Mouse (Mus musculus) layer of hippocampus, postnatal 25 days (tissue): ENCODE measurements around the gene Gm10134. TPM values are rescaled to one million over a fixed set of nuclear protein-coding genes. Genes with fewer than 3 reads are reported as not detected.
A peak's percentile ranks its signal among the peaks of the same experiment; 100 is the strongest.
"Not testable (repeated sequence)": the region's sequence is repeated elsewhere in the genome, so short reads cannot be mapped to it uniquely, and the experiment has no call there.

Experiments
- DNase-seq, 2 experiments: peaks; one replicate each; pipeline ENCODE4 v3.0.0; 2022; ENCODE audit warnings: mixed read lengths in 2 of 2, low spot score in 1 of 2; ENCODE audit errors: extremely low spot score in 1 of 2
- total RNA-seq, 2 experiments: library from RNA; stranded (reverse); gene quantifications; 2 replicates each; pipeline ENCODE4 v1.2.3; 2021

The Gm10134 gene
- 1 to 10 TPM in 1 of 2 experiments, not detected in 1; 2.0 TPM for total RNA-seq

GRCm38 (mm10) chr2:28505795-28506194 lies at the start of gene Gm10134:
Gene Gm10134 (plus strand): TSS chr2:28506095.
- no peak for DNase-seq

DNA sequence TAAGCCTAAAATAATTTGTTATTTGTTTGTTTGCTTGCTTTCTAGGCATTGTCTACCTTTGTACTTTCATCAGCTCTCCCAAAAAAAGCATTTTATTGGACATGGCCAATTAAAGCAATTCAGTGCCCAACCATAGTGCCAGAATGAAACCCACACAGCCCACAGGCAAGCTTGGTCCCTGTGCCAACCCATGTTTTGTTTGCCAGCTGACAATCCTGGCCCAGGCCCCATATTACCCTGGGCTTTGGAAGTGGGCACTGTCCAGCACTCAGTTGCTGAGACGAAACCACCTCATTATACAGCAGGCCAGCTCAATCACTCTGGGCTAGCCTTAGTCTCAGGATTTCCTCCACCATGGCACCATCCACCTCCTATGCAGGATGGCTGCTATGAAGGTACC lies 49.3 kb upstream of the Gm10134 start:
- no peak for DNase-seq

- peak; percentile 64 to 84 for DNase-seq
These were observed 42.0 kb upstream of the Gm10134 start for GRCm38 (mm10) chr2:28463919-28464318.

DNA sequence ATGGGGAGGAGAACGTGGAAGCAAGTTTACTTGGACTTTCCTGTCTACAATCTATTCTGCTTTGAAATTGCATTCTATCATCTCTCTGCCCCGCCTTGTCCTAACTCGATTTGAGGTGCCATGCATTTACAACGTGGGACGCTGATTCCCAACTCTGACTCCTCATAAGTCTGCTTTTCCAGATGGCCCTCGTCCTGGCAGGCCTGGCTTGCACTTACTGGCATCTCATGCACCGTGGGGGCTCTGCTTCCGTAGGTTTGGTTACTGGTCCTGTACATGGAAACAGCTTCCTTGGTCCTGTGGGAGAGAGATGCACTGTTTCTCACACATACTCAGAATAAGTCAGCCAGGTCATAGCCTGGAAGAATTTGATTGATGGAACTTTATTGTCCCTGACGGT lies 41.0 kb upstream of the Gm10134 start:
- no peak for DNase-seq

DNA sequence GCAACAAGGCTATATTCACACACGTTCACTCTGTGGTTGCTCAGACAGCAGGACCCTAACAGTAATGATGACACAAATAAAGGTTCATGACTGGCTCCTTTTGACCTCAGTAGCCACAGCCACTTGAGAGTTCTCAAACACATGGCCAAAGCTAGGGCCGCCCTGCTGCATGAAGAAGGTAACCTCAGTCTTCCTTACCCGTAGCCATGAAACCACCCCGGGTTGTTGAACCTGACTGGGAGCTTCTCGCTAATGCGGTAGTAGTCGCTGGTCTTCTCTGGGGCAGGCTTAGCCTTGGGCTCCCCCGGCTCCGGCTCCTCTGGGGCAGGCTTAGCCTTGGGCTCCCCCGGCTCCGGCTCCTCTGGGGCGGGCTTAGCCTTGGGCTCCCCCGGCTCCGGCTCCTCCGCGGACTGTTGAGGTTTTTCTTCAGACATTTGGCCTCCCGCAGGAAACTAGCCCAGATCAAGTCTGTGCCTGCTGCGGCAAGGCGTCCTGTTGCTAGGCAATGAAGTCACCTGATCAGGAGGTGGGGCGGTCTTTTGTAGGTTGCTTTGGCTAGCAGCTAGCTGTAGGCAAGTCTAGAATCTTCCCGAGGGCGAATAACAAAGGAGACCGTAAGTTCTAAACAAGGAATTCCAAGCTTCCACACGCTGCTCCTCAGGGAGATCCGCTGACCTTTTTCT lies 39.9 kb upstream of the Gm10134 start, which contains the start of gene 1700007K13Rik:
1700007K13Rik (minus strand) TSS at position 497 of the 683 bp plus-strand sequence.
- DNase-seq, result peak in 1 of 2 experiments; percentile 49

GRCm38 (mm10) chr2:28467860-28468485 lies 37.9 kb upstream of the Gm10134 start, which contains the start of gene Mrps2:
Gene Mrps2 (plus strand): TSS chr2:28468066.
- DNase-seq, result peak; percentile 80 to 84

- DNase-seq, result no peak
These were observed 37.2 kb upstream of the Gm10134 start for GRCm38 (mm10) chr2:28468486-28469225.

DNA sequence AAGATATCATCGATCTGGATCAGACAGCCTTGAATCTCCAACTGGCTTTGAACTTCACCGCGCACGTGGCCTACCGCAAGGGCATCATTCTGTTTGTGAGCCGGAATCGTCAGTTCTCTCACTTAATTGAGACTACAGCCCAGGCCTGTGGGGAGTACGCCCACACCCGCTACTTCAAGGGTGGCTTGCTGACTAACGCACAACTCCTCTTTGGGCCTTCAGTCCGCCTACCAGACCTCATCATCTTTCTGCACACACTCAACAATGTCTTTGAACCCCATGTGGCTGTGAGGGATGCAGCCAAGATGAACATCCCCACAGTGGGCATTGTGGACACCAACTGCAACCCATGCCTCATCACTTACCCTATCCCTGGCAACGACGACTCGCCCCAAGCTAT lies 36.4 kb upstream of the Gm10134 start:
- DNase-seq, result no peak

- DNase-seq, result no peak
These were observed 35.3 kb upstream of the Gm10134 start for GRCm38 (mm10) chr2:28470591-28470990.

GRCm38 (mm10) chr2:28472011-28472410 lies 33.9 kb upstream of the Gm10134 start:
- not testable (repeated sequence) for DNase-seq

- DNase-seq, result not testable (repeated sequence)
These were observed 27.9 kb upstream of the Gm10134 start for GRCm38 (mm10) chr2:28477993-28478392.

GRCm38 (mm10) chr2:28479208-28480204 lies 26.4 kb upstream of the Gm10134 start:
- DNase-seq, result no peak

DNA sequence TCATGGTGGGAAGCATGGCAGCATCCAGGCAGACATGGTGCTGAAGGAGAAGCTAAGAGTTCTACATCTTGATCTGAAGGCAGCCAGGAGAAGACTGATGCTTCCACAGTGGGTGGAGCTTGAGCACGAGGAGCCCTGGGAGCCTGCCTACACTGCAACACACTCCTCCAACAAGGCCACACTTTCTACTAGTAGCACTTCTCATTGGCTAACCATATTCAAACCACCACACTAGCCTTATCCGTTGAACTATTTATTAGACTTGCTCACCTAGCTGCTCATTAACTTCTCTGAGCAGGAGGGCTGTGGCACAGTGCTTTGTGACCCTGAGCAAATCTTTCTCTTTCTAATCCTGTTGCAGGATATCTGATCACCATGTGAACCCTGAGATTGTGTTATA lies 22.0 kb upstream of the Gm10134 start:
- DNase-seq, result no peak

DNA sequence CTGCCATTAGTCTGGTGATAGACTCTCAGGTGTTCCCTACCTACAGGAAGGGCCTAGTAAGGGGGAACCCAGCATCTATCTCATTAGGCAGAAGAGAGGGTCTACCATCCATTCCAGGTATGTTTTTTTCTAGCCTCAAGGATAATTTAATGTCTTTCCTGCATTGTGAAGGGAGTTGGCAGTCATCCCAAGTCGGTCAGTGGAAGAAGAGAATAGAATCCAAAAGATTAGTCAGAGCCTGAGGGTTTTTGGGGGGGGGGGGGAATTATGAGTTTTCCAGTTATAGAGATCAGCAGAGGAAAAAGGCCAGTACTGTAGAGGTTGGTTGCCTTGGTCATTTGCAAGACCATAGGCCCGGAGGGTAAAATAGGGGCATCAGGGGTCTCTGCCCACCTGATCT lies 11.4 kb upstream of the Gm10134 start:
- no peak for DNase-seq

DNA sequence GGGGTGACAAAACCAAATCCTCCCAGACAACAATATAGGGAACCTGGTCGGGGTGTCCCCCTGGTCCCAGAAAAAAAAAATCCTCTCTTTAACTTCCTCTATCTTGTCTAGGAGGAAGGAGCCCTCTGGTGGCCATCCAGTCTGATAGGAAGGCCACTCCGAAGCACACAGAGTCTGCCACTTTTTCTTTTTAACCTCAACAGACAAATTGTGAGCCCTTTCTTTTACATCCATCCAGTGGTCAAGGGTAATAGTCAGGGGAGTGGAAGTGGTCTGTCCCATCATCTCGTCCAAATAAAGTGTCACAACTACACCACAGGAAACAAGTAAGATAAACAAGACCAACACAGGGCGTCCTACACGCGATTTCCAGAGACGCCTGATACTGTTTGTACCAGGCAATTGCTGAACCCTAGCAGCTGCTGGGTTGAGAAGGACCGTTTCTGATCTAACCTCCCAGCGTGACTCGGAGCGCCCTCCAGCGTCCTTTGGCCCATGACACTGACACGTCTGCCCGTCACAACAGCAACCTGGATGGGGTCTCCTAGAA lies 10.6 kb upstream of the Gm10134 start:
- DNase-seq, result no peak

- DNase-seq, result no peak
These were observed 9.9 kb upstream of the Gm10134 start for GRCm38 (mm10) chr2:28495801-28496595.

DNA sequence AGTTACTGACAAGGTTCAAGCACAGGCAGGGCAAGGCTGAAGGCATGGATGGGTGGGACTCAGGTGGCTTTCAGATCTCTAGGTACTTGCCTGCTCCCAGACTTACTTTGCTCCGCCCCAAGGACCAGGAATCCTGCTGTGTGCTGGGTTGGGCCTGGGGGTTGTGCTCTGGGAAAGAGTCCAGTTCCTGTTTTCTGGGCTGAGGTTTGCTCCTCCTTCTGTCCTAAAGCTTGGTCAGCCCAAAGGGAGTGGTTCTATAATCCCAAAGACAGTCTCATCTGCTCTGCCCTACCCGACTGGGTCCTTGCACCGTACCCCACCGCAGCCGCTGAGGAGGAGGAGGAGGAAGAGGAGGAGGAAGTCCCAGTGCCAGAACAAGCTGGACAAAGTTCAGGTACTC lies 9.2 kb upstream of the Gm10134 start, which contains the start of gene Gbgt1:
Gbgt1 (plus strand) TSS at position 221 of the 400 bp plus-strand sequence.
- DNase-seq, result no peak

DNA sequence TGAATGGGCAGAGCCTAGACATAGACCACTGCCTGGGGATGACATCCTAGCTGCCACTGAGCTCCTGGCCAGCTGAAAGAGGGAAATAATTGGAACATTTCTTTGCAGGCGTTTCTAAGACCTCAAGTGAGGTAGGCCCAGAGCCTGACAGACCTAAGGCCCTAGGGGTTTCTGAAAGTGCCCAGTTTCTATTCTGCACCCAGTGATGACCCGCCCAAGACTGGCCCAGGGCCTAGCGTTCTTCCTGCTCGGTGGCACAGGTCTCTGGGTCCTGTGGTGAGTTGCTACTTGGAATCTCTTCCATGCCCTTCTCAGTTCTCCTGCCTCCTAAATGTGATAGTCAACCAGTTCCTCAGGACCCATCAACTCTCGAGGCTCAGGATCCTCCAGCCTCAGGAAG lies 8.3 kb upstream of the Gm10134 start:
- no peak for DNase-seq

- no peak for DNase-seq
These were observed 7.5 kb upstream of the Gm10134 start for GRCm38 (mm10) chr2:28498431-28498830.
